Mouse (Mus musculus) limb, embryonic 12.5 days (tissue): ENCODE measurements at regions not wholly inside any gene's neighbourhood (a gene's known extent, or its start where the extent isn't known, plus 50 kb on each side); places are given as distances from the start of the nearest gene placed in this dataset.

Source experiments
- ATAC-seq: fragments of 200-750 bp; cut with Nextera tagmentation; 2 replicates; pipeline ENCODE4 v1.8.0; 2017; ENCODE audit warnings: low read depth, moderate TSS enrichment; ENCODE audit not compliant: insufficient number of reproducible peaks, insufficient read depth, low FRiP score, low TSS enrichment
- H3K27ac ChIP-seq: fragments of 300-500 bp; sonication (generic); 2 replicates; pipeline ENCODE4 v1.5.1; 2016; ENCODE audit warnings: mild to moderate bottlenecking, moderate library complexity
- H3K27me3 ChIP-seq: fragments of 300-500 bp; sonication (generic); 2 replicates; pipeline ENCODE4 v1.6.1; 2016; ENCODE audit warnings: mild to moderate bottlenecking, moderate library complexity
- H3K36me3 ChIP-seq: fragments of 300-500 bp; sonication (generic); 2 replicates; pipeline ENCODE4 v1.6.1; 2016; ENCODE audit warnings: mild to moderate bottlenecking, moderate library complexity
- H3K4me1 ChIP-seq: fragments of 300-500 bp; sonication (generic); replicated peaks from 2 replicates; pipeline ENCODE4 v1.6.1; 2016
- H3K4me2 ChIP-seq: fragments of 300-500 bp; sonication (generic); 2 replicates; pipeline ENCODE4 v1.6.1; 2016; ENCODE audit warnings: mild to moderate bottlenecking, moderate library complexity
- H3K4me3 ChIP-seq: fragments of 300-500 bp; sonication (generic); replicated peaks from 2 replicates; pipeline ENCODE4 v1.5.1; 2016; ENCODE audit warnings: mild to moderate bottlenecking
- H3K9ac ChIP-seq: fragments of 300-500 bp; sonication (generic); replicated peaks from 2 replicates; pipeline ENCODE4 v1.6.1; 2016; ENCODE audit warnings: mild to moderate bottlenecking, moderate library complexity
- H3K9me3 ChIP-seq: fragments of 300-500 bp; sonication (generic); 2 replicates; pipeline ENCODE4 v1.6.1; 2016; ENCODE audit warnings: mild to moderate bottlenecking, moderate library complexity
- WGBS: fragments of 180-500 bp; shearing (Covaris S2); methylation state at CpG from one replicate; pipeline ENCODE4 v1.1.7; 2016; 5-methylcytosine and 5-hydroxymethylcytosine counted together

DNA sequence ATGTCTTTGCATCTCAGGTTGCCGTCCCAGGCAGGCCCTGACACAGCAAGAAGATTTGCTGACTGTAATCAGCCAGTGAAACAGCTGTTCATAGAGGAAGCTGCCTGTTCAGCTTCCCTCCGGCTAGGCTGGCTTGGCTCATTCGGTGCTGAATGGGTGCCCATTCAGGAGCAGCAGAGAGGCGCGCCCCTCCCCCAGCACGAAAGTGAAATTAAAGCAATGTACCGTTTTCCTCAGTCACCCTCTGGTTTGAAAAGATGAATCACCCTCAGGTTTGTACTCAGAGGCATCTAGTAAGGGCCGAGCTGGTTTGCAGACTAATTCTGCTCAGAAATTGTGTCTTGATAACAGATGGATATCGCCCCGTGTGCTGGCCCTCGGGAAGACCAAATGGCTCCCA, 251.7 kb downstream of the Hhipl2 start:
- H3K9ac ChIP-seq, result no peak overlapping the region
- ATAC-seq, result peak; percentile 63; the same call in 1 of the 2 replicates
- no peaks in the 10 kb centered on the region for H3K4me1 ChIP-seq

DNA sequence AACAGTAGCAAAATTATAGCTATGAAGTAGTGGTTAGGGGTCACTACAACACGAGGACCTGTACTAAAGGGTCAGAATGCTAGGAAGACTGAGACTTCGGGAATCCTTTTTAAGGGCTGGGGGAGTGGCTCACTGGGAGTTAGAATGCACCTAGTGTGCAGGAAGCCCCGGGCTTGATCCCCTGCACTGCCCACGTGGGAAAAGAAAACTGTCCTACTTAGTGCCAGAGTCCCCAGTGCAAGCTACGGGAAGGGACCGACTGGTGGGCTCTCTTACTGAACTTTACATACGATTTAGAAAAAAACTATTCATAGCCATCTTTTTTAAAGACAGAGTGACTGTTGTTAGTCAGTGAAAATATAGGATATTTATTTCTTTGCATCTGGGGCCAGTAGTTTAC, 252.5 kb downstream of the Hhipl2 start:
- no peak for ATAC-seq
- no peak overlapping the region for H3K4me3 ChIP-seq
- no peaks in the 10 kb centered on the region for H3K36me3 ChIP-seq
- 0 out of 2 replicates have a peak, but pooled peaks cover 8% of the 10 kb centered on the region for H3K9me3 ChIP-seq
- no peaks in the 10 kb centered on the region for H3K4me1 ChIP-seq
- no peak overlapping the region for H3K4me2 ChIP-seq
- H3K9ac ChIP-seq, result no peak overlapping the region
- H3K27ac ChIP-seq, result no peak overlapping the region
- WGBS, result 67% methylated on average over 7 of the region's 7 CpGs
- no peaks in the 10 kb centered on the region for H3K27me3 ChIP-seq

More for the DNA sequence above, 251.7 kb downstream of the Hhipl2 start:
- no peaks in the 10 kb centered on the region for H3K36me3 ChIP-seq
- WGBS, result 57% methylated on average over 11 of the region's 11 CpGs
- H3K4me2 ChIP-seq, result no peak overlapping the region
- H3K27ac ChIP-seq, result no peak overlapping the region
- H3K9me3 ChIP-seq, result 0 out of 2 replicates have a peak, but pooled peaks cover 8% of the 10 kb centered on the region
- H3K4me3 ChIP-seq, result no peak overlapping the region
- H3K27me3 ChIP-seq, result no peaks in the 10 kb centered on the region

DNA sequence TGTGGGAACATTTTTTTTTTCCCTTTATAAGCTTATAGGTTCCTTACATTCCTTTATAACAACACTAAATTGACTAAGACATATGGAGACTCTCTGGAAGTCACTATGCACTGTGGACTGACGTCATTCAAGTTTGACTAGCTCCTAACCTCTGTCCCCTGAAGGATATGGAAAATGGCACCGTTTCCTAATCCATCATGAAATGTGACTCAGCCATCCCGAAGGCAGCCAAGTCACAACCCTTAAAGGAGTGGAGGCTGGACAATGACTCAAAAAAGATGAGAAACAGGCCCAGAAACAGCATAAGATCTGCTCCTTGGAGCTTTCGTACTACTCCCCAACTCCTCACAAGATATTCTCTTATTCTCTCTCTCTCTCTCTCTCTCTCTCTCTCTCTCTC, 253.5 kb downstream of the Hhipl2 start:
- ATAC-seq, result no peak
- no peaks in the 10 kb centered on the region for H3K36me3 ChIP-seq
- WGBS, result 71% methylated on average over 4 of the region's 4 CpGs
- no peak overlapping the region for H3K9ac ChIP-seq
- H3K27ac ChIP-seq, result no peak overlapping the region
- no peak overlapping the region for H3K4me3 ChIP-seq
- no peaks in the 10 kb centered on the region for H3K27me3 ChIP-seq
- H3K9me3 ChIP-seq, result 0 out of 2 replicates have a peak, but pooled peaks cover 8% of the 10 kb centered on the region
- H3K4me1 ChIP-seq, result no peaks in the 10 kb centered on the region
- no peak overlapping the region for H3K4me2 ChIP-seq

- no peak for ATAC-seq
- H3K4me3 ChIP-seq, result no peak overlapping the region
- H3K9ac ChIP-seq, result no peak overlapping the region
- no peak overlapping the region for H3K27ac ChIP-seq
- H3K9me3 ChIP-seq, result no peaks in the 10 kb centered on the region
- no peak overlapping the region for H3K4me2 ChIP-seq
- 74% methylated on average over 5 of the region's 5 CpGs for WGBS
- no peaks in the 10 kb centered on the region for H3K36me3 ChIP-seq
- no peaks in the 10 kb centered on the region for H3K27me3 ChIP-seq
- no peaks in the 10 kb centered on the region for H3K4me1 ChIP-seq
These were observed 254.5 kb downstream of the Hhipl2 start for GRCm38 (mm10) chr1:183672521-183672920.

DNA sequence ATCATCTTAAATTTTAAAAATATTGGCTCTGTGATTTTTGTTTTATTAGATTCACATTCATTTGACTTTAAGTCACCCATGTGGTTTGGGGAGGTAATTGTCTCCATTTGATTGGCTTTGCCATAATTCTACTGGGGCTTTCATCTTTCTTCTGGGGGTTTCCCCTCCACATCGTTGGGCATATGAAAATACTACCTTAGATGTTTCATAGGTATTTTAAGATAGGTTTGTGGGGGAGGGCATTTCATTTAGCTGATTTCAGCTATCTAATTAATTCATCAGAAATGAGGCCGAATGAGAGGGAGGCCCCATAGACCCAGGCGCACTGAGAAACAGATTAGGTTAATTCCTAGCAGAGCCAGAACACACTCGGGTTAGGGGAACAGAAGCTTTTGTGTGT, 259.6 kb downstream of the Hhipl2 start:
- H3K27me3 ChIP-seq, result no peaks in the 10 kb centered on the region
- no peak overlapping the region for H3K27ac ChIP-seq
- no peak overlapping the region for H3K4me3 ChIP-seq
- H3K9me3 ChIP-seq, result no peaks in the 10 kb centered on the region
- WGBS, result 84% methylated on average over 4 of the region's 4 CpGs
- no peak for ATAC-seq
- H3K4me1 ChIP-seq, result no peaks in the 10 kb centered on the region
- H3K4me2 ChIP-seq, result no peak overlapping the region
- H3K36me3 ChIP-seq, result no peaks in the 10 kb centered on the region
- H3K9ac ChIP-seq, result no peak overlapping the region

DNA sequence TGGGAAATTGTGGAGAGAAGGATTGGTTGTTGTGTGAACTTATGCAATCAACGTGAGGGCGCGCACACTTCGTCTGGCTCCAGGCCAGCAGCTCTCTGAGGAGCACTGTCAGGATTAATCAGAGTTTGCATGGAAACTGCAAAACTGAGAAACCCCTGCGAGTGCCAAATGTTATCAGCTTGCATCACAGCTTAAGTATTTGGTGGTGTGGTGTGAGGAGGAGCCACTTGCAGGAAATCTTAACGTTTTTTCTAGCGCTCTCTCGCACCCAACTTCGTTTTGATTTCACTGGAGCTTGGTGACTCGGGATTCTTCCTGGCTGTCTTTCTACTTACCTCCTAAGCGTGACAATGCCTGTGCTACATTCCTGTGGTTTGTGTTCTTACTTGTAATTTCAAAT, 261.9 kb downstream of the Hhipl2 start:
- WGBS, result 72% methylated on average over 11 of the region's 11 CpGs
- Histone ChIP-seq H3K4me2 (no peak overlapping the region), H3K27ac (no peak overlapping the region), H3K36me3 (no peaks in the 10 kb centered on the region), H3K27me3 (no peaks in the 10 kb centered on the region), H3K9me3 (no peaks in the 10 kb centered on the region), H3K9ac (no peak overlapping the region), H3K4me1 (no peaks in the 10 kb centered on the region), H3K4me3 (no peak overlapping the region)
- no peak for ATAC-seq

- ATAC-seq, result no peak
- no peaks in the 10 kb centered on the region for H3K4me1 ChIP-seq
These were observed 268.0 kb downstream of the Hhipl2 start for GRCm38 (mm10) chr1:183686056-183686455.

GRCm38 (mm10) chr1:183692756-183693155, 274.7 kb downstream of the Hhipl2 start:
- H3K4me2 ChIP-seq, result no peak overlapping the region
- no peaks in the 10 kb centered on the region for H3K4me1 ChIP-seq
- no peak for ATAC-seq
- H3K4me3 ChIP-seq, result no peak overlapping the region
- no peaks in the 10 kb centered on the region for H3K27me3 ChIP-seq
- no peak overlapping the region for H3K27ac ChIP-seq
- H3K36me3 ChIP-seq, result no peaks in the 10 kb centered on the region
- H3K9me3 ChIP-seq, result no peaks in the 10 kb centered on the region
- 87% methylated on average over 5 of the region's 5 CpGs for WGBS
- H3K9ac ChIP-seq, result no peak overlapping the region

More at GRCm38 (mm10) chr1:183686056-183686455, 268.0 kb downstream of the Hhipl2 start:
- WGBS, result 86% methylated on average over 5 of the region's 5 CpGs
- no peak overlapping the region for H3K4me3 ChIP-seq
- no peaks in the 10 kb centered on the region for H3K9me3 ChIP-seq
- no peak overlapping the region for H3K4me2 ChIP-seq
- no peaks in the 10 kb centered on the region for H3K36me3 ChIP-seq
- no peak overlapping the region for H3K27ac ChIP-seq
- no peaks in the 10 kb centered on the region for H3K27me3 ChIP-seq
- H3K9ac ChIP-seq, result no peak overlapping the region

DNA sequence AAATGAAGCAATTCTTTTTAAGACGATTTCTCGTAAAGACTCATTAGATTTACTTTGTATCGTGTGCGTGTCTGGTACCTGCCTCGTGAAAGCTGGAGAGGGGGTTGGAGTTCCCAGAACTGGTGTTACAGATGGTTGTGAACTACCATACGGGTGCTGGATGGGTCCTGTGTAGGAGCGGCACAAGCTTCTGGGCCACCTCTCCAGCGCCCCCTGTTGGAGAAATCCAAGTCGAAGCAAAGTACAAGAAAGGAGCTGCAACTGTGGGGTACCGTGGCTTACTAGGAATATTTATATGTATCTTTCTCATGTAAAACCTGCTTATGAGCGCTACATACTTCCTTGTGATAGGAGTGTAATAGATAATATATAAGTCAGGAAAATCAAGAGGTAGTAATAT, 281.3 kb downstream of the Hhipl2 start:
- Histone ChIP-seq H3K27me3 (no peaks in the 10 kb centered on the region), H3K4me2 (no peak overlapping the region), H3K4me1 (no peaks in the 10 kb centered on the region), H3K36me3 (no peaks in the 10 kb centered on the region), H3K4me3 (no peak overlapping the region), H3K27ac (no peak overlapping the region), H3K9me3 (no peaks in the 10 kb centered on the region), H3K9ac (no peak overlapping the region)
- WGBS, result 80% methylated on average over 11 of the region's 11 CpGs
- no peak for ATAC-seq

DNA sequence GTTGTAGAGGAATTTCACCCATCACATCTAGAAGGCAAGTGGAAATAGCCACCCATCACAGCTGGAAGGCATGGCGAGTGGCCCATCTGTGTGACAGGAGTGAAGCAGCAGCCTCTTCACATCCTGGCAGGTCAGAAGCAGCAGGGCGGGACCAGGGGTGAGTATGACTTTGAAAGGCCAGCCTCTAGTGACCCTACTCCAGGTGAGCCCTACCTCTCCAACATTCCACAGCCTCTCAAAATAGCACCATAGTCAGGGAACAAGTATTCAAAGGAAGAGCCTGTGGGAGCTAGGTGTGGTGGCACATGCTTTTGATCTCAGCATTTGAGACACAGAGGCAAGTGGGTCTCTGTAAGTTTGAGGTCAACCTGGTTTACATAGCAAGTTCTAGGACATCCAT, 284.9 kb downstream of the Hhipl2 start:
- no peaks in the 10 kb centered on the region for H3K27me3 ChIP-seq
- no peak overlapping the region for H3K9ac ChIP-seq
- no peaks in the 10 kb centered on the region for H3K4me1 ChIP-seq
- WGBS, result 89% methylated on average over 2 of the region's 2 CpGs
- no peak overlapping the region for H3K4me2 ChIP-seq
- no peaks in the 10 kb centered on the region for H3K9me3 ChIP-seq
- no peak overlapping the region for H3K4me3 ChIP-seq
- H3K36me3 ChIP-seq, result no peaks in the 10 kb centered on the region
- H3K27ac ChIP-seq, result no peak overlapping the region
- no peak for ATAC-seq

GRCm38 (mm10) chr1:183712895-183713294, 294.9 kb downstream of the Hhipl2 start:
- Histone ChIP-seq H3K27ac (no peak overlapping the region), H3K9me3 (no peaks in the 10 kb centered on the region), H3K36me3 (no peaks in the 10 kb centered on the region), H3K9ac (no peak overlapping the region), H3K4me3 (no peak overlapping the region), H3K4me1 (peaks cover 4% of the 10 kb centered on the region; the same call in 1 of the 2 replicates), H3K27me3 (no peaks in the 10 kb centered on the region), H3K4me2 (no peak overlapping the region)
- WGBS, result 78% methylated on average over 1 of the region's 1 CpGs
- ATAC-seq, result no peak

- Histone ChIP-seq H3K27me3 (no peaks in the 10 kb centered on the region), H3K9me3 (no peaks in the 10 kb centered on the region), H3K9ac (no peak overlapping the region), H3K4me2 (no peak overlapping the region), H3K4me1 (no peaks in the 10 kb centered on the region), H3K27ac (no peak overlapping the region), H3K36me3 (no peaks in the 10 kb centered on the region), H3K4me3 (no peak overlapping the region)
- WGBS, result 79% methylated on average over 1 of the region's 1 CpGs
- no peak for ATAC-seq
These were observed 296.0 kb upstream of the Dusp10 start for GRCm38 (mm10) chr1:183717060-183717459.
